Mouse (Mus musculus): Measurements from ENCODE around the gene Spg11. TPM values are rescaled to one million over a fixed set of nuclear protein-coding genes. Genes with fewer than 3 reads are reported as not detected.

The Spg11 gene
- polyA plus RNA-seq, 1 experiment from 2014 or later, result 9.5 TPM

GRCm38 (mm10) chr2:122137839-122138465, 19.8 kb upstream of the Spg11 start:
- ATAC-seq (ENCODE audit: insufficient number of reproducible peaks, low FRiP score, low TSS enrichment, low read depth) (no peak), DNase-seq (ENCODE audit: low spot score) (no peak)
- H3K9ac ChIP-seq (ENCODE audit: low read length), result no peak overlapping the region
- no peaks in the 10 kb centered on the region for H3K36me3 ChIP-seq (ENCODE audit: control insufficient read depth, insufficient read depth, low read length)
- H3K9me3 ChIP-seq (ENCODE audit: control insufficient read depth, low read length), result no peaks in the 10 kb centered on the region
- no peak overlapping the region for H3K4me3 ChIP-seq (ENCODE audit: low read depth, low read length)
- H3K27ac ChIP-seq (replicated peaks; ENCODE audit: low read depth, low read length), result no peak overlapping the region
- H3K27me3 ChIP-seq (ENCODE audit: control insufficient read depth, insufficient read depth, low read length), result no peaks in the 10 kb centered on the region
- WGBS, result 68% methylated on average over 5 of the region's 5 CpGs
- no peak overlapping the region for H3K4me2 ChIP-seq (ENCODE audit: low read depth, severe bottlenecking)
- H3K4me1 ChIP-seq (ENCODE audit: control insufficient read depth, insufficient read depth, low read length), result no peaks in the 10 kb centered on the region

GRCm38 (mm10) chr2:122132618-122133017, 14.4 kb upstream of the Spg11 start:
- no peak overlapping the region for H3K27ac ChIP-seq (replicated peaks; ENCODE audit: low read depth, low read length)
- no peak overlapping the region for H3K4me3 ChIP-seq (ENCODE audit: low read depth, low read length)
- WGBS, result 83% methylated on average over 2 of the region's 2 CpGs
- no peaks in the 10 kb centered on the region for H3K27me3 ChIP-seq (ENCODE audit: control insufficient read depth, insufficient read depth, low read length)
- DNase-seq (ENCODE audit: low spot score) (no peak), ATAC-seq (ENCODE audit: insufficient number of reproducible peaks, low FRiP score, low TSS enrichment, low read depth) (no peak)
- H3K4me1 ChIP-seq (ENCODE audit: control insufficient read depth, insufficient read depth, low read length), result no peaks in the 10 kb centered on the region
- no peaks in the 10 kb centered on the region for H3K36me3 ChIP-seq (ENCODE audit: control insufficient read depth, insufficient read depth, low read length)
- H3K4me2 ChIP-seq (ENCODE audit: low read depth, severe bottlenecking), result no peak overlapping the region
- no peak overlapping the region for H3K9ac ChIP-seq (ENCODE audit: low read length)
- H3K9me3 ChIP-seq (ENCODE audit: control insufficient read depth, low read length), result no peaks in the 10 kb centered on the region

- DNase-seq (ENCODE audit: low spot score) (no peak), ATAC-seq (ENCODE audit: insufficient number of reproducible peaks, low FRiP score, low TSS enrichment, low read depth) (no peak)
- Histone ChIP-seq H3K4me1 (ENCODE audit: control insufficient read depth, insufficient read depth, low read length) (no peaks in the 10 kb centered on the region), H3K9ac (ENCODE audit: low read length) (no peak overlapping the region), H3K27ac (replicated peaks; ENCODE audit: low read depth, low read length) (no peak overlapping the region), H3K4me3 (ENCODE audit: low read depth, low read length) (no peak overlapping the region), H3K4me2 (ENCODE audit: low read depth, severe bottlenecking) (no peak overlapping the region), H3K27me3 (ENCODE audit: control insufficient read depth, insufficient read depth, low read length) (no peaks in the 10 kb centered on the region), H3K36me3 (ENCODE audit: control insufficient read depth, insufficient read depth, low read length) (no peaks in the 10 kb centered on the region), H3K9me3 (ENCODE audit: control insufficient read depth, low read length) (no peaks in the 10 kb centered on the region)
- 93% methylated on average over 2 of the region's 2 CpGs for WGBS
These were observed 13.9 kb upstream of the Spg11 start for GRCm38 (mm10) chr2:122132078-122132477.

- no peak for DNase-seq (ENCODE audit: low spot score)
- Histone ChIP-seq H3K4me1 (ENCODE audit: control insufficient read depth, insufficient read depth, low read length) (no peaks in the 10 kb centered on the region), H3K27ac (replicated peaks; ENCODE audit: low read depth, low read length) (no peak overlapping the region), H3K36me3 (ENCODE audit: control insufficient read depth, insufficient read depth, low read length) (no peaks in the 10 kb centered on the region), H3K4me2 (ENCODE audit: low read depth, severe bottlenecking) (no peak overlapping the region), H3K4me3 (ENCODE audit: low read depth, low read length) (no peak overlapping the region), H3K9me3 (ENCODE audit: control insufficient read depth, low read length) (no peaks in the 10 kb centered on the region), H3K9ac (ENCODE audit: low read length) (no peak overlapping the region), H3K27me3 (ENCODE audit: control insufficient read depth, insufficient read depth, low read length) (no peaks in the 10 kb centered on the region)
- ATAC-seq (ENCODE audit: insufficient number of reproducible peaks, low FRiP score, low TSS enrichment, low read depth), result no peak
- 95% methylated on average over 4 of the region's 4 CpGs for WGBS
These were observed 9.4 kb upstream of the Spg11 start for GRCm38 (mm10) chr2:122127635-122128034.

GRCm38 (mm10) chr2:122126765-122127347, 8.7 kb upstream of the Spg11 start:
- no peak for DNase-seq (ENCODE audit: low spot score)
- H3K4me1 ChIP-seq (ENCODE audit: control insufficient read depth, insufficient read depth, low read length), result no peaks in the 10 kb centered on the region
- H3K9ac ChIP-seq (ENCODE audit: low read length), result no peak overlapping the region
- H3K9me3 ChIP-seq (ENCODE audit: control insufficient read depth, low read length), result no peaks in the 10 kb centered on the region
- H3K4me3 ChIP-seq (ENCODE audit: low read depth, low read length), result no peak overlapping the region
- no peaks in the 10 kb centered on the region for H3K27me3 ChIP-seq (ENCODE audit: control insufficient read depth, insufficient read depth, low read length)
- H3K4me2 ChIP-seq (ENCODE audit: low read depth, severe bottlenecking), result no peak overlapping the region
- ATAC-seq (ENCODE audit: insufficient number of reproducible peaks, low FRiP score, low TSS enrichment, low read depth), result no peak
- WGBS, result 51% methylated on average over 5 of the region's 5 CpGs
- no peak overlapping the region for H3K27ac ChIP-seq (replicated peaks; ENCODE audit: low read depth, low read length)
- H3K36me3 ChIP-seq (ENCODE audit: control insufficient read depth, insufficient read depth, low read length), result no peaks in the 10 kb centered on the region

GRCm38 (mm10) chr2:122125680-122126572, 7.7 kb upstream of the Spg11 start:
- DNase-seq (ENCODE audit: low spot score) (no peak), ATAC-seq (ENCODE audit: insufficient number of reproducible peaks, low FRiP score, low TSS enrichment, low read depth) (no peak)
- H3K4me2 ChIP-seq (ENCODE audit: low read depth, severe bottlenecking), result no peak overlapping the region
- H3K36me3 ChIP-seq (ENCODE audit: control insufficient read depth, insufficient read depth, low read length), result no peaks in the 10 kb centered on the region
- H3K4me3 ChIP-seq (ENCODE audit: low read depth, low read length), result no peak overlapping the region
- no peak overlapping the region for H3K9ac ChIP-seq (ENCODE audit: low read length)
- no peak overlapping the region for H3K27ac ChIP-seq (replicated peaks; ENCODE audit: low read depth, low read length)
- no peaks in the 10 kb centered on the region for H3K9me3 ChIP-seq (ENCODE audit: control insufficient read depth, low read length)
- WGBS, result 47% methylated on average over 12 of the region's 12 CpGs
- H3K4me1 ChIP-seq (ENCODE audit: control insufficient read depth, insufficient read depth, low read length), result no peaks in the 10 kb centered on the region
- no peaks in the 10 kb centered on the region for H3K27me3 ChIP-seq (ENCODE audit: control insufficient read depth, insufficient read depth, low read length)

GRCm38 (mm10) chr2:122116888-122117287, 1.3 kb downstream of the Spg11 start:
- Histone ChIP-seq H3K9ac (ENCODE audit: low read length) (no peak overlapping the region), H3K36me3 (ENCODE audit: control insufficient read depth, insufficient read depth, low read length) (no peaks in the 10 kb centered on the region), H3K4me3 (ENCODE audit: low read depth, low read length) (no peak overlapping the region), H3K27ac (replicated peaks; ENCODE audit: low read depth, low read length) (no peak overlapping the region), H3K27me3 (ENCODE audit: control insufficient read depth, insufficient read depth, low read length) (no peaks in the 10 kb centered on the region), H3K4me2 (ENCODE audit: low read depth, severe bottlenecking) (no peak overlapping the region), H3K9me3 (ENCODE audit: control insufficient read depth, low read length) (no peaks in the 10 kb centered on the region), H3K4me1 (ENCODE audit: control insufficient read depth, insufficient read depth, low read length) (no peaks in the 10 kb centered on the region)
- no peak for ATAC-seq (ENCODE audit: insufficient number of reproducible peaks, low FRiP score, low TSS enrichment, low read depth)
- DNase-seq (ENCODE audit: low spot score), result no peak
- WGBS, result 90% methylated on average over 2 of the region's 2 CpGs

GRCm38 (mm10) chr2:122109714-122110113, 8.5 kb downstream of the Spg11 start:
- WGBS, result 95% methylated on average over 4 of the region's 4 CpGs
- Histone ChIP-seq H3K36me3 (ENCODE audit: control insufficient read depth, insufficient read depth, low read length) (peaks cover 7% of the 10 kb centered on the region), H3K4me2 (ENCODE audit: low read depth, severe bottlenecking) (no peak overlapping the region), H3K27ac (replicated peaks; ENCODE audit: low read depth, low read length) (no peak overlapping the region), H3K4me3 (ENCODE audit: low read depth, low read length) (no peak overlapping the region), H3K9ac (ENCODE audit: low read length) (no peak overlapping the region), H3K4me1 (ENCODE audit: control insufficient read depth, insufficient read depth, low read length) (no peaks in the 10 kb centered on the region), H3K9me3 (ENCODE audit: control insufficient read depth, low read length) (no peaks in the 10 kb centered on the region), H3K27me3 (ENCODE audit: control insufficient read depth, insufficient read depth, low read length) (no peaks in the 10 kb centered on the region)
- ATAC-seq (ENCODE audit: insufficient number of reproducible peaks, low FRiP score, low TSS enrichment, low read depth) (no peak), DNase-seq (ENCODE audit: low spot score) (no peak)

Measured in limb, embryonic 11.5 days (tissue).